Mouse (Mus musculus) heart, embryonic 13.5 days (tissue): ENCODE results near the gene Spata31d1c. TPM values are rescaled to one million over a fixed set of nuclear protein-coding genes. Genes with fewer than 3 reads are reported as not detected.

Source experiments
- ATAC-seq: fragments of 200-750 bp; cut with Nextera tagmentation; 2 replicates; pipeline ENCODE4 v1.8.0; 2017; ENCODE audit warnings: moderate TSS enrichment; ENCODE audit not compliant: insufficient number of reproducible peaks, low FRiP score, low TSS enrichment; ENCODE audit errors: extremely low read depth
- H3K27ac ChIP-seq: fragments of 300-500 bp; sonication (generic); replicated peaks from 2 replicates; pipeline ENCODE4 v1.5.1; 2015; ENCODE audit warnings: moderate library complexity, mild to moderate bottlenecking, inconsistent platforms
- H3K27me3 ChIP-seq: fragments of 300-500 bp; sonication (generic); replicated peaks from 2 replicates; pipeline ENCODE4 v1.6.1; 2015; ENCODE audit warnings: mild to moderate bottlenecking, inconsistent platforms
- H3K36me3 ChIP-seq: fragments of 300-500 bp; sonication (generic); 2 replicates; pipeline ENCODE4 v1.6.1; 2015; ENCODE audit warnings: mild to moderate bottlenecking, inconsistent platforms
- H3K4me1 ChIP-seq: fragments of 300-500 bp; sonication (generic); 2 replicates; pipeline ENCODE4 v1.6.1; 2015; ENCODE audit warnings: inconsistent platforms
- H3K4me2 ChIP-seq: fragments of 300-500 bp; sonication (generic); 2 replicates; pipeline ENCODE4 v1.6.1; 2015; ENCODE audit warnings: inconsistent platforms, mild to moderate bottlenecking, moderate library complexity
- H3K4me3 ChIP-seq: fragments of 300-500 bp; sonication (generic); 2 replicates; pipeline ENCODE4 v1.5.1; 2015; ENCODE audit warnings: moderate library complexity, mild to moderate bottlenecking, inconsistent platforms
- H3K9ac ChIP-seq: fragments of 300-500 bp; sonication (generic); 2 replicates; pipeline ENCODE4 v1.6.1; 2015; ENCODE audit warnings: inconsistent platforms, mild to moderate bottlenecking, moderate library complexity
- H3K9me3 ChIP-seq: fragments of 300-500 bp; sonication (generic); 2 replicates; pipeline ENCODE4 v1.6.1; 2016; ENCODE audit warnings: inconsistent platforms
- WGBS: fragments of 180-500 bp; shearing (Covaris S2); methylation state at CpG from one replicate; pipeline ENCODE4 v1.1.7; 2015; ENCODE audit warnings: mixed read lengths; 5-methylcytosine and 5-hydroxymethylcytosine counted together
- polyA plus RNA-seq: library from polyadenylated mRNA; unstranded; fragments of >200 nt; fragmentation: Nextera tagmentation; extraction: Ambion mirVana; gene quantifications from 2 replicates; pipeline ENCODE4 v1.2.1, GENCODE M21; 2015

Spata31d1c gene
- not detected in 2 replicates for polyA plus RNA-seq

DNA sequence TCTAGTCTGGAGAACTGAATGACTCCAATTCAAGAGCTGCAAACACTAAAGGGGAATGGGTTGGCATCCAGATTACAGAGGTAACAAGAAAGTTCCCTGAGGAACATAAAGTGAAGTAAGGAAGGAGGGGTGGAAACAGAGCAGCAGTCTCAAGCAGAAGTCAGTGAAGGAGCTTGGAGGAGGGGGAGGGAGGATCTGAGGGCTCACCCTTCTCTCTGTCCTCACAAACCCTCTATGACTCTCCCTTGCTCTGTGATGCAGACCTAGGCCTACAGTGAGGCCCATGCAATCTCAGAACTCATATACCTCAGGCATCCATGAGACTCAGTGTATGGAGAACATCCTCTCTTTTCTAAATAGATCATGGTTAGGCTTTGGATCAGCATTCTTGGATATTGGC lies at the start of gene Spata31d1c:
Gene Spata31d1c (plus strand): TSS at position 301 of the 400 bp plus-strand sequence.
- Histone ChIP-seq H3K9ac (no peak within 1 kb of the TSS), H3K27ac (no peak within 1 kb of the TSS), H3K4me3 (no peak within 1 kb of the TSS), H3K27me3 (no peaks in the 10 kb centered on the region), H3K36me3 (no peaks in the 10 kb centered on the region), H3K4me2 (no peak within 1 kb of the TSS), H3K9me3 (no peaks in the 10 kb centered on the region), H3K4me1 (no peaks in the 10 kb centered on the region)
- no peak for ATAC-seq

DNA sequence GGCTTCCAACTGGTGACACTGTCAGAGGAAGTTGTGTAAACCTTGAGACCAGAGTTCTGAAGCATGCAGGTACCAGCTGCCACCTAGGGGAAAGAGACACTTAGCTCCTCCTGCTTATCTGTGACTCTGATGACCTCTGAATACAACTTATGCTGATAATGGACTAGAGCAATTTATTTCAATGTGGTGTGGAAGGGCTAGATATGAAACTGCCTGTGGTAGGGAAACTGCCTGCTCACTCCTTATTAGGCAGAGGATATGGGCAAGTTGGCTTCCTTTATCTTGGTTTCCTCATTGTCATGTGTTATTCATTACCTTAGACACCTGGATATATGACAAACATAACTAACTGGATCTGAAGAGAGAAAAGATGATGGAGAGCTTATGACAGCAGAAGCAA lies 44.0 kb upstream of the Spata31d1c start:
- H3K27me3 ChIP-seq: no peaks in the 10 kb centered on the region
- H3K9ac ChIP-seq: no peak overlapping the region
- H3K27ac ChIP-seq: no peak overlapping the region
- H3K4me1 ChIP-seq: no peaks in the 10 kb centered on the region
- no peaks in the 10 kb centered on the region for H3K36me3 ChIP-seq
- no peak overlapping the region for H3K4me3 ChIP-seq
- ATAC-seq: no peak
- no peak overlapping the region for H3K4me2 ChIP-seq
- no peaks in the 10 kb centered on the region for H3K9me3 ChIP-seq

DNA sequence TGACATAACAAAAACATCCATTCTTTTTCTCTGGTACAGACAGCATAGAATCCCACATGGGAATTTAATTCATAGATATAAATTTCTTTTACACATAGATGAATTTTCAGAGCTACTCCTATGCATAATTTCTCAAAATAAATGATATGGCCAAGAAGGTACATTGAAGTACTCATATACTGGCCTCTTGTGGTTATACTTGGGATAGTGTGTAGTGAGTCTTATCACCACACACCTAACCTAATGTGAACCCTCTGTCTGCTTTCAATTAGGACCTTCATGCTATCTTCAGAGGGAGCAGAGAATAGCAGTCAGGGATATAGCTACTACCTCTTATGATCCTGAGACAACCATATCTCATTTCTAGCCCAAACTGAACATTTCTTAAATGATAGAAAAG lies 27.4 kb upstream of the Spata31d1c start:
- H3K9me3 ChIP-seq: no peaks in the 10 kb centered on the region
- ATAC-seq: no peak
- no peaks in the 10 kb centered on the region for H3K27me3 ChIP-seq
- H3K27ac ChIP-seq: no peak overlapping the region
- H3K4me3 ChIP-seq: no peak overlapping the region
- no peaks in the 10 kb centered on the region for H3K4me1 ChIP-seq
- H3K36me3 ChIP-seq: no peaks in the 10 kb centered on the region
- no peak overlapping the region for H3K9ac ChIP-seq
- no peak overlapping the region for H3K4me2 ChIP-seq

DNA sequence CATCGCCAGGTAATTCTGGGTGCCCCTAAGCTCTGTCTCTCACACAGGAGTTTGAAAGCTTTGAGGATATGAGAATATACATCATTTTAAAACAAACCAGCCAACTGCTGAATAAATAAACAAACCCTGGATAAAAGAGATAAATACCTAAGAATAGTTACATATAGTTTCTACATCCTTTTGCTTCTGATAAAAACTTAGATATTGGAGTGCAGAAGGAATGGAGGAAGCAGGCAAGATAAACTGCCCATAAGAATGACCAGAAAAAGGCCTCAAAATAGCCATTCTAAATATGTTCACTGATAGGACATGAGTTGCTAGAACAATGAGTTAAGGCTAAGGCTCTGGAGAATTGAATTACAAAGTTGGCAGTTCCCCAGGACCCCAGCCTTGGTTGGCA lies 26.1 kb upstream of the Spata31d1c start:
- Histone ChIP-seq H3K9me3 (no peaks in the 10 kb centered on the region), H3K4me2 (no peak overlapping the region), H3K27me3 (no peaks in the 10 kb centered on the region), H3K4me1 (no peaks in the 10 kb centered on the region), H3K27ac (no peak overlapping the region), H3K4me3 (no peak overlapping the region), H3K9ac (no peak overlapping the region), H3K36me3 (no peaks in the 10 kb centered on the region)
- ATAC-seq: no peak
- 68% methylated on average over 1 of the region's 1 CpGs for WGBS

DNA sequence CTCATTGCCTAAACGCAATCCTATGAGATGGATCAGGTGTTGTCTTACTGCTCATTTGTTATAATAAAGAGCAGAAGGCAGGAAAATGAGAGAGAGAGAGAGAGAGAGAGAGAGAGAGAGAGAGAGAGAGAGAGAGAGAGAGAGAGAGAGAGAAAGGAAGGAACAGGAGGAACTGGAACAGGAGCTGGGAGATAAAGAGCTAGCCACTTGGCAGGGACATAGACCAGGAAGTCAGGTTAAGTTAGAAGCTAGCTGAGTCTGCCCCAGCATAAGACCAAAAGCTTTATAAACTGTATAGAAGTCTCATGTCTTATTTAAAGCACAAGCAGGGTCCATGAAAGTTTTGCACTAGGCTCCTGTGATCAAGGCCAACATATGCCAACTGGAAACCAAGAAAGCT lies 24.9 kb upstream of the Spata31d1c start:
- Histone ChIP-seq H3K27me3 (no peaks in the 10 kb centered on the region), H3K4me1 (no peaks in the 10 kb centered on the region), H3K36me3 (no peaks in the 10 kb centered on the region), H3K4me2 (no peak overlapping the region), H3K27ac (no peak overlapping the region), H3K9ac (no peak overlapping the region), H3K9me3 (no peaks in the 10 kb centered on the region), H3K4me3 (no peak overlapping the region)
- ATAC-seq: no peak
- 70% methylated on average over 1 of the region's 1 CpGs for WGBS

DNA sequence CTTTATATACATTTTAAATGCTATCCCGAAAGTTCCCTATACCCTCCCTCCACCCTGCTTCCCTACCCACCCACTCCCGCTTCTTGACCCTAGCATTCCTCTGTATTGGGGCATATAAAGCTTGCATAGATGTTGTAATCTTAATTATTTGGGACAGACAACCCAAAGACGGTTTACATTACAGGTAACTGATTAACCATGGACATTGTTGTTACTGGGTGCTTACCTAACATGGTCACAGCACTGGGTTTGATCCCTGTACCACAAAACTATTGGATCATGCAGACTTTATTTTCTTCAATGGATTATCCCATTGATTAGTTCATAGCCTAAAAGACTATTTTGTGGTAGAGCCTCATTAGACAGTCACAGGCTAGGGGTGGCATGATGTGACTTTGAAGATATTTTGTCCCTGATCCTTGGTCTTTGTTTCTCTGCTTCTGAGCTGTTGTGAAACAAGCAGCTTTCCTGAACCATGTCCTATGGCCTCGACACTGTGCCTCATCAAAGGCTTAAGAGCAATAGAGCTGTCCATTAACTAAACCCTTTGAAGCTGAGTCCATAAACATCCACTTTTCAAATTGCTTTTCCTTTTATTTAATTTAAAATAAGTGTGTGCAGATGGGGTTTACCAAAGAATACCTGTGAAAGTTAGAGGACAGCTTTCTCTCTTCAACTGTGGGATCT lies 21.7 kb upstream of the Spata31d1c start:
- Histone ChIP-seq H3K9ac (no peak overlapping the region), H3K27ac (no peak overlapping the region), H3K4me3 (no peak overlapping the region), H3K4me1 (no peaks in the 10 kb centered on the region), H3K27me3 (no peaks in the 10 kb centered on the region), H3K9me3 (no peaks in the 10 kb centered on the region; the same call in 1 of the 2 replicates), H3K36me3 (no peaks in the 10 kb centered on the region), H3K4me2 (no peak overlapping the region)
- WGBS: 66% methylated on average over 4 of the region's 4 CpGs
- no peak for ATAC-seq

DNA sequence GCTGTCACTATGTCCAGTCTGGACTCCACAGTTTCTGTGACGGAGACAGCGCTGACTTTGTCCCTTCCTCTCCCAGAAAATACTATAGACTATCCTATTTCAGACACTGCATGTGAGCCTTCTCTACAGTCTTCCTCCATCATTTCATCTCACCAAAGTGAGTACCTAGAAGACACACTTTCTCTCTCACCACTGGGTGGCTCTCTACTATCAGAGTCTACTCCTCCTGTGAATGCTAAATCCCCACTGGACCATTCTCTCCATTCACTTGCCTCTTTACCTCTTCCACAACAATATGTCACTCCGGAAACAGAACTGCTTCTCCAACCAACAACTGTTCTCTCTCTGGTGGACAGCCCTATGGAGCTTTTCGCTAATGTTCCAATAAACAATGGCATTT lies 2.2 kb downstream of the Spata31d1c start:
- Histone ChIP-seq H3K4me3 (no peak overlapping the region), H3K36me3 (no peaks in the 10 kb centered on the region), H3K9me3 (no peaks in the 10 kb centered on the region), H3K4me1 (no peaks in the 10 kb centered on the region), H3K27me3 (no peaks in the 10 kb centered on the region), H3K9ac (no peak overlapping the region), H3K27ac (no peak overlapping the region), H3K4me2 (no peak overlapping the region)
- WGBS: 49% methylated on average over 4 of the region's 4 CpGs
- no peak for ATAC-seq

DNA sequence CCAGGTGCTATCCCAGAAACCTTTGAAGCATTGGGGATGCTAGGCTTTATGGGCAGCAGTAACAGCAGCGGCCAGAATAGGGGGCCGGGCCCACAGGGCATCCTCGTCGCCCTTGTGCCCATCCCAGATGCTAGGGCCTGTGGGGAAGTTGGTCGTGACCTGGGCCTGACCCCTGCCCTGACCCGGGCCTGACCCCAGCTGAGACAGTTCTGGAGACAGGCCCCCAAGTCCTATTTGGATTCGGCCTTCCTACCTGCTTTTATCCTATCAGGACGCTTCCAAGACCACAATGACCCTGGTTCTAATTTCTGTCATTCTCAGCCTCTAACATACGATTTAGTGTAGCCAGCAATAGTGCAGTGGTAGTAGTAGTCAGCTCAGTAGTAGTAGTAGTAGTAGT lies 19.8 kb downstream of the Spata31d1c start, which contains the start of gene Prss47:
Gene Prss47 (minus strand): TSS at position 101 of the 400 bp plus-strand sequence.
- no peaks in the 10 kb centered on the region for H3K4me1 ChIP-seq
- H3K4me2 ChIP-seq: no peak within 1 kb of the TSS
- no peak for ATAC-seq
- no peaks in the 10 kb centered on the region for H3K27me3 ChIP-seq
- no peak within 1 kb of the TSS for H3K9ac ChIP-seq
- H3K9me3 ChIP-seq: peaks cover 19% of the 10 kb centered on the region; the same call in 1 of the 2 replicates
- H3K4me3 ChIP-seq: no peak within 1 kb of the TSS
- 74% methylated on average over 9 of the region's 9 CpGs for WGBS
- H3K36me3 ChIP-seq: no peaks in the 10 kb centered on the region
- H3K27ac ChIP-seq: no peak within 1 kb of the TSS

DNA sequence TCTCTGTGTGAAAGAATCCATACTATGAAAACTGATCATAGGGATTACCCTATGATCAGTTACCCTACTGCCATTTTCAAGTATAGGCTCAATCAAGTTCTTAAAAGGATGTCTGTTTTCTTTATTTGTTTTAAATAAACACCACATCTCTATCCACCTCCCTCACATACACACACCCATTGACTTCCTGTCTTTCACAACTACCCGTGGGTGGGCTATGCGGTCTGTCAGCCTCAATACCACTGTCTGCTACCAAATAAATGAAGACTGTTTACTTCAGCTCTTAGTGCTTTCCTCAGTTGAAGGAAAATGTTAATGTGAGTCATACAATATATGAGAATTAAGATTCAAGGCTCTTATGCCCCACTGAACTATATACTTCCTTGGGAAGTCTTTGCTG lies 37.1 kb downstream of the Spata31d1c start:
- Histone ChIP-seq H3K27me3 (no peaks in the 10 kb centered on the region), H3K36me3 (peaks cover 62% of the 10 kb centered on the region), H3K27ac (no peak overlapping the region), H3K9ac (no peak overlapping the region), H3K9me3 (no peaks in the 10 kb centered on the region), H3K4me1 (no peaks in the 10 kb centered on the region), H3K4me2 (no peak overlapping the region), H3K4me3 (no peak overlapping the region)
- ATAC-seq: no peak
- 83% methylated on average over 2 of the region's 2 CpGs for WGBS

Other genes starting within 250 kb of the Spata31d1c start
- 0.04 TPM in 1 of 2 replicates, not detected in the other for gene Cntnap3, start 129.1 kb upstream of the Spata31d1c start, polyA plus RNA-seq
- gene Spata31, start 115.7 kb upstream of the Spata31d1c start, polyA plus RNA-seq: not detected in 2 replicates
- gene Prss47, start 19.7 kb downstream of the Spata31d1c start, polyA plus RNA-seq: not detected in 2 replicates
- 33.7 and 37.3 TPM in 2 replicates for gene Mfsd14b, start 79.9 kb downstream of the Spata31d1c start, polyA plus RNA-seq
- not detected in 2 replicates for gene Olfr465-ps1, start 105.0 kb downstream of the Spata31d1c start, polyA plus RNA-seq
- gene Olfr466, start 117.2 kb downstream of the Spata31d1c start, polyA plus RNA-seq: not detected in 2 replicates
- not detected in 2 replicates for gene Nlrp4f, start 172.9 kb downstream of the Spata31d1c start, polyA plus RNA-seq
- gene Gm10775, start 226.5 kb downstream of the Spata31d1c start, polyA plus RNA-seq: not detected in 2 replicates
- 6.7 and 8.3 TPM in 2 replicates for gene Zfp369, start 245.8 kb downstream of the Spata31d1c start, polyA plus RNA-seq